Mouse (Mus musculus): ENCODE results near the gene Hoxd3. TPM values are rescaled to one million over a fixed set of nuclear protein-coding genes. Genes with fewer than 3 reads are reported as not detected.
A peak's percentile ranks its signal among the peaks of the same experiment; 100 is the strongest.

The Hoxd3 gene
- polyA plus RNA-seq, 1 experiment from 2014 or later = 0.07 TPM

DNA sequence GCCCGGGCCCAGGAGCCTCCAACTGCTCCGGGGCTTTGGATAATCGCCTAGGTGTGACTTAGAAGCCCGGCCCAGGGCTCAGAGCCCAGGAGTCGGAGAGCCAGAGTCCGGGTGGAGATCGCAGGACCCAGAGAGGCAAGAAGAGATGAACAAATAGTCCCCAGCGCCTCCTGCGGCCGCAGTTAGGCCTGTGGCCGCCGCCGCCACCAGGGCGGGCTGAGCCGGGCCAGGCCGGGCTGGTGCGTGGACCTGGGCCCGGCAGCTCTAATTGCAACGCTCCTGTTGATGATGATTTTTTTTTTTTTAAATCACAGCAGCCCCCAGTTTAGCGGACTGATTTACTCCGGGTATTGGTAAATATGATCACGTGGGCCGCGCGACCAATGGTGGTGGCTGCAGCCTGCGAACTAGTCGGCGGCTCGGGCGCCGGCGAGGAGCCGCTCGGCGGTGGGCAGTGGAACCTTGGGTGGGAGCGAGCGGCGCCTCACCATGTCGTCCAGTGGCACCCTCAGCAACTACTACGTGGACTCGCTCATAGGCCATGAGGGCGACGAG lies 14.1 kb upstream of the Hoxd3 start, which contains the start of gene Hoxd9:
Gene Hoxd9 (plus strand): TSS at position 161 of the 555 bp plus-strand sequence.
- DNase-seq (ENCODE audit: low spot score, missing footprints) = peak; percentile 94
- H3K4me3 ChIP-seq (ENCODE audit: low read depth, low read length) = peak within 1 kb of the TSS; percentile 26
- H3K9me3 ChIP-seq (ENCODE audit: control insufficient read depth, low read length) = no peaks in the 10 kb centered on the region
- H3K27me3 ChIP-seq (ENCODE audit: control insufficient read depth, insufficient read depth, low read length) = peaks cover 99% of the 10 kb centered on the region
- peak within 1 kb of the TSS; percentile 40 for H3K4me2 ChIP-seq
- no peak within 1 kb of the TSS for H3K27ac ChIP-seq (ENCODE audit: low read depth, low read length)
- peak; percentile 71 for ATAC-seq (ENCODE audit: low FRiP score)
- no peaks in the 10 kb centered on the region for H3K36me3 ChIP-seq (ENCODE audit: control insufficient read depth, insufficient read depth, low read length)
- H3K9ac ChIP-seq (ENCODE audit: low read length) = no peak within 1 kb of the TSS
- under 1% methylated on average over 41 of the region's 43 CpGs for WGBS
- H3K4me1 ChIP-seq (ENCODE audit: control insufficient read depth, insufficient read depth, low read length) = peaks cover 5% of the 10 kb centered on the region

DNA sequence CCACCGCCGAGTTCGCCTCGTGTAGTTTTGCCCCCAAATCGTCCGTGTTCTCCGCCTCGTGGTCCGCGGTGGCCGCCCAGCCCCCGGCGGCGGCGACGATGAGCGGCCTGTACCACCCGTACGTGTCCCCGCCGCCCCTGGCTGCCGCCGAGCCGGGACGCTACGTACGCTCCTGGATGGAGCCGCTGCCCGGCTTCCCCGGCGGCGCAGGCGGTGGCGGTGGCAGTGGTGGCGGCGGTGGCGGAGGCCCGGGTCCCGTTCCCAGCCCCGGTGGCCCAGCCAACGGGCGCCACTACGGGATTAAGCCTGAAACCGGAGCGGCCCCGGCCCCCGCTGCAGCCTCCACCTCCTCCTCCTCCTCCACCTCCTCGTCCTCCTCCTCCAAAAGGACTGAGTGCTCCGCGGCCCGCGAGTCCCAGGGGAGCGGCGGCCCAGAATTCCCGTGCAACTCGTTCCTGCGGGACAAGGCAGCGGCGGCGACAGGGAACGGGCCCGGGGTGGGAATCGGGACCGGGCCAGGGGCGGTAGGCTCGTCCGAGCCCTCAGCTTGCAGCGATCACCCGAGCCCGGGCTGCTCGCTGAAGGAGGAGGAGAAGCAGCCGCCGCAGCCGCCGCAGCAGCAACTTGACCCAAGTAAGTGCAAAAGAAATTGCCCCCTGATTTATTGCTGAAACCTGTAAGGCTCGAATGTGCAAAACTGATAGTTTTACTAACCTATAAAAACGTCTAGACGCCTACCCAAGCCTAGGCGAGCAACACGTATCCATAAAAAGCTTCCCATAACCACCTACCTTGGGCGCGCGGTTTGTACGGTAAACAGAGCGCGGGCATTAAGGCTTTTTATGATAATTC lies 13.3 kb upstream of the Hoxd3 start:
- peak overlapping the region; percentile 26 for H3K4me3 ChIP-seq (ENCODE audit: low read depth, low read length)

DNA sequence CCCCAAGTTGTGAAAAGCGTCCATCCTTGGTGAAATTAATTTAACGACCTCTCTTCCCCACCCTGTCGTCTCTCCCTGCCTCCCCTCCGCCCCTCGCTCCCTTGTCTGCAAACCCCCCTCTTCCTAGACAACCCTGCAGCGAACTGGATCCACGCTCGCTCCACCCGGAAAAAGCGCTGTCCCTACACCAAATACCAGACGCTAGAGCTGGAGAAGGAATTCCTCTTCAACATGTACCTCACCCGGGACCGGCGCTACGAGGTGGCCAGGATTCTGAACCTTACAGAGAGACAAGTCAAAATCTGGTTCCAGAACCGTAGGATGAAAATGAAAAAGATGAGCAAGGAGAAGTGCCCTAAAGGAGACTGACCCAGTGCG lies 12.7 kb upstream of the Hoxd3 start:
- Histone ChIP-seq H3K36me3 (ENCODE audit: control insufficient read depth, insufficient read depth, low read length) (no peaks in the 10 kb centered on the region), H3K9me3 (ENCODE audit: control insufficient read depth, low read length) (no peaks in the 10 kb centered on the region), H3K9ac (ENCODE audit: low read length) (no peak overlapping the region), H3K4me2 (no peak overlapping the region), H3K4me1 (ENCODE audit: control insufficient read depth, insufficient read depth, low read length) (peaks cover 5% of the 10 kb centered on the region), H3K27ac (ENCODE audit: low read depth, low read length) (no peak overlapping the region), H3K27me3 (ENCODE audit: control insufficient read depth, insufficient read depth, low read length) (peaks cover 99% of the 10 kb centered on the region), H3K4me3 (ENCODE audit: low read depth, low read length) (no peak overlapping the region)
- WGBS = 1% methylated on average over 17 of the region's 17 CpGs
- ATAC-seq (ENCODE audit: low FRiP score) (no peak), DNase-seq (ENCODE audit: low spot score, missing footprints) (peak; percentile 94)

More for the DNA sequence above, 13.3 kb upstream of the Hoxd3 start:
- peak overlapping the region; percentile 40 for H3K4me2 ChIP-seq
- under 1% methylated on average over 61 of the region's 86 CpGs for WGBS
- ATAC-seq (ENCODE audit: low FRiP score) = peak; percentile 65; the same call in 1 of the 2 replicates
- DNase-seq (ENCODE audit: low spot score, missing footprints) = peak; percentile 94
- peaks cover 99% of the 10 kb centered on the region for H3K27me3 ChIP-seq (ENCODE audit: control insufficient read depth, insufficient read depth, low read length)
- H3K9me3 ChIP-seq (ENCODE audit: control insufficient read depth, low read length) = no peaks in the 10 kb centered on the region
- H3K27ac ChIP-seq (ENCODE audit: low read depth, low read length) = no peak overlapping the region
- H3K9ac ChIP-seq (ENCODE audit: low read length) = no peak overlapping the region
- H3K36me3 ChIP-seq (ENCODE audit: control insufficient read depth, insufficient read depth, low read length) = no peaks in the 10 kb centered on the region
- H3K4me1 ChIP-seq (ENCODE audit: control insufficient read depth, insufficient read depth, low read length) = peaks cover 5% of the 10 kb centered on the region

DNA sequence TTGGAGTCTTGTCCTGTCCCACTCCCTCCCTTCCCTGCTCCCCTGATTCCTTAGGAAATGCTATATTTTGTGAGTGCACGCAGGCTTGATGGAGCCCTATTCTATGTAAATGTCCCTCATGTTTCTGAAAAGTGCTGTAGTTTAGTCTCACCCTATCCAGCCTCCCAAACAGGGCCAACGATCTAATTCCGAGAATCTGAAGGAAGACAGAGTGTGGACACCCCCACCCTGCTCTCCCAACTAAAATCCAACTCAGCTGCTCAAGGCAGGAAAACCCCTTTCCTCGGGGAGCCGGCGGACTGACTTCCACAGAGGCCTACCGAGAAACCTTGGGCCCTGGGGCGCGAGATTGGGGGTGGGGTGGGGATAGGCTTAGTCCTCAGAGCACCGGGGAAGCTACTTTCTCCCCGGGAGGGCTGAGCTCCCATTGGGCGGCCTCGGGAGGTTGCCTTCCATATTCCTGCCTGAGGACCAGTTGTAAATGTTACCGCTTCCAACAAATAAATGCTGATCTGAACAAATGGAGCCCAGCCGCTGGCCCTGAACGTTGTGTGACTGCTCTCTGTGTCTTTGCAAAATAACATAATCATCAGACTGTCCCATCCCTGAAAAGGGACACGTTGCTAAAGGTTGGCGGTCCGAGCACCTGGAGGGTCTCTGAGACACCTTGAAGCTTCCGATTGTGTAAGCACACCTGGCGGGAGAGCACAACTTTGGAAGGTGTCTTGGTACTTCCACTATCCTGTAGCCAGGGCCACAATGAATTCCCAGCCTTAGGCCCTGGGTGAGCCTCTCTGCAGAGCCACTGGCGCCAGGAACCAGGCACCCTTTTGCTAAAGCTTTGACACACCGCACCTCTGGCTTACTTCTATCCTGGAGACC lies 11.8 kb upstream of the Hoxd3 start:
- no peak overlapping the region for H3K9ac ChIP-seq (ENCODE audit: low read length)
- H3K27me3 ChIP-seq (ENCODE audit: control insufficient read depth, insufficient read depth, low read length) = peaks cover 99% of the 10 kb centered on the region
- H3K4me1 ChIP-seq (ENCODE audit: control insufficient read depth, insufficient read depth, low read length) = peaks cover 9% of the 10 kb centered on the region
- no peak overlapping the region for H3K4me3 ChIP-seq (ENCODE audit: low read depth, low read length)
- H3K36me3 ChIP-seq (ENCODE audit: control insufficient read depth, insufficient read depth, low read length) = no peaks in the 10 kb centered on the region
- no peak overlapping the region for H3K27ac ChIP-seq (ENCODE audit: low read depth, low read length)
- DNase-seq (ENCODE audit: low spot score, missing footprints) = peak; percentile 95
- ATAC-seq (ENCODE audit: low FRiP score) = no peak
- no peaks in the 10 kb centered on the region for H3K9me3 ChIP-seq (ENCODE audit: control insufficient read depth, low read length)
- 2% methylated on average over 23 of the region's 23 CpGs for WGBS
- no peak overlapping the region for H3K4me2 ChIP-seq

DNA sequence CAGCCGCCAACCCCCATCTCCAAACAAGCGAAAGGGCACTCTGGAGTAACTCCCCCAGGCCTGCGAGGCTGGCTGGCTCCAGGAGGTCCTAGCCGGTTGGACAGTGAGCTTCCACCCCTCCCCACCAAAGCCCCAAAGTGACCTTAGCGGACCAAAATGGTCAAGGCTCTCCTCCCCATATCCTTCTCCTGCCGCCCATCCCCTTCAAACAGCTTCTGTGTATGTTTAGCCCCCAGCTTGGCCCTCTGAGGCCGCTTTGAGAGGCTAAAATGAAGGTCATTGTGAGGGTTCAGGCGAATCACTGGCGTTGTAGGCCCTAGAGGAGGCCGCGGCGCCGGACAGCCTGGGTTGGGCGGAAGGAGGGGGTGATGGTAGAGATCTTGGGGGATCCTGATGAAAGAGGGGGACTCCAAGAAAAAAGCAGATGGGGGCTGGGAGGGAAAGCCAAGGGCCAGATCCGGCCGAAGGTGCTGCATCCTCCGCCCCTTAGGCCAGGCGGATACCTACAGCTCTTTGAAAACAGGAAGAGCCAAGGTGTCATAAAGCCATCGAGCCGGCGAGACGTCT lies 11.1 kb upstream of the Hoxd3 start:
- Histone ChIP-seq H3K4me2 (no peak overlapping the region), H3K4me1 (ENCODE audit: control insufficient read depth, insufficient read depth, low read length) (peaks cover 16% of the 10 kb centered on the region)
- WGBS = 2% methylated on average over 22 of the region's 22 CpGs

DNA sequence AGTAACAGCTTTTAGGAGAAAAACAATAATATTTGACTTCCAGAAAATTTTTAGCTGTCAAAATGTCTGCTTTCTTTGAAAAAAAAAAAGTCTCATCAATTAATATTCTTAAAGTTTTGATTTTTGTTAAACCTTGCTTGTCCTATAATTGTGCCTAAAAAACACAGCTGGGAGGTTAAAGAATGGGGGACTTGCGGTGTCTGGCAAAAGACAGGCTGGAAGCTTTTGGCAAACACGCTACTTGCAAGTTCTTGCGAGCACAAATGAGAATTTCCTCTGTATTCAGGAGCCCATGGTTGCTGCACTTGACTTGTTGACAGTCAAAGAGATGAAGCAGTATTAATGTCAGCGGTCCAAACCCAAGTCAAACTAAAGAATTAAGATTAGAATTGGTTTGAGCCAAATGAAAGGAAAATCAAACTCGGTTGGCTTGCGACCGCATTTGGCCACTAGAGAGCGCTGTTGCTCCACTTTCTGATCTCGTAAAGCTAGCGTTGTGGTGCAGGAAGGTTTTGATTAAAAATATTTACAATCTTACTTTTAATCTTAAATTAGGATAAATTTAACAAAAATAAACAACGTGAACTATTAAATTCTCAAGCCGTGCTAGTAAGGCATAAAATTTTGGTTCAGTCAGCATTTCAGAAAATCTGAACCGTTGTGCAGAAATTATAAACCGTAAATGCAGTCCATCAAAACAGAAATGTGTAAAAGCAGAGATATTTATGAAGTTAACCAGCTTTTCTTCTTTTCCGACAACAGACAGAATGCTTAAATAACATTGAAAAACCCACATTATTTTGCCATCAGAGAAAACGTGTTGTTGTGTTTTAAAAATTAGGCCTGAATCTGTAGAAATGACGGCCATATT lies 9.5 kb upstream of the Hoxd3 start:
- Histone ChIP-seq H3K4me1 (ENCODE audit: control insufficient read depth, insufficient read depth, low read length) (peaks cover 18% of the 10 kb centered on the region), H3K4me2 (no peak overlapping the region), H3K27ac (ENCODE audit: low read depth, low read length) (no peak overlapping the region), H3K4me3 (ENCODE audit: low read depth, low read length) (no peak overlapping the region), H3K9ac (ENCODE audit: low read length) (no peak overlapping the region), H3K36me3 (ENCODE audit: control insufficient read depth, insufficient read depth, low read length) (no peaks in the 10 kb centered on the region), H3K9me3 (ENCODE audit: control insufficient read depth, low read length) (no peaks in the 10 kb centered on the region), H3K27me3 (ENCODE audit: control insufficient read depth, insufficient read depth, low read length) (peaks cover 98% of the 10 kb centered on the region)
- 12% methylated on average over 17 of the region's 17 CpGs for WGBS
- DNase-seq (ENCODE audit: low spot score, missing footprints) (peak; percentile 95), ATAC-seq (ENCODE audit: low FRiP score) (no peak)

More for the DNA sequence above, 11.1 kb upstream of the Hoxd3 start:
- no peak for ATAC-seq (ENCODE audit: low FRiP score)
- Histone ChIP-seq H3K36me3 (ENCODE audit: control insufficient read depth, insufficient read depth, low read length) (no peaks in the 10 kb centered on the region), H3K27me3 (ENCODE audit: control insufficient read depth, insufficient read depth, low read length) (peaks cover 99% of the 10 kb centered on the region), H3K9me3 (ENCODE audit: control insufficient read depth, low read length) (no peaks in the 10 kb centered on the region), H3K27ac (ENCODE audit: low read depth, low read length) (no peak overlapping the region), H3K4me3 (ENCODE audit: low read depth, low read length) (no peak overlapping the region), H3K9ac (ENCODE audit: low read length) (no peak overlapping the region)
- DNase-seq (ENCODE audit: low spot score, missing footprints) = no peak

DNA sequence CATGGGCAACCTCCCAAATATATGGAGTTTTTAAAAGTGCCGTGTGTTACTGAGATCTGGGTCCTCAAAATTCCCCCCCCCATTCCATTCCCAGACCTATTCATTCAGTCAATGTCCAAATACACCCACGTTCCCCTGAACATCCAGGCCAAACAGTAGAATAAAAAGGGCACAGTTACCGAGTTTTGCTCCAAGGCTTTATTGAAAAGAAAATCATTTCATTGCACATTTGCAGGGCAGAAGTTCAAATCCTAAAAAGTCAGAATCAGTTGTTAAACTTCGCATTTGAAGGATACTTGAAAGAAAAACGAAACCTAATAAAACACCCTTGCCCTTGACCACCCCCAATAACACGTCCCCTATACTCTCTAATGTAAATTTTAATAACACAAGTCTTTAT lies 8.9 kb upstream of the Hoxd3 start:
- H3K9ac ChIP-seq (ENCODE audit: low read length) = no peak overlapping the region
- no peak overlapping the region for H3K4me3 ChIP-seq (ENCODE audit: low read depth, low read length)
- H3K9me3 ChIP-seq (ENCODE audit: control insufficient read depth, low read length) = no peaks in the 10 kb centered on the region
- DNase-seq (ENCODE audit: low spot score, missing footprints) = peak; percentile 94
- no peak overlapping the region for H3K4me2 ChIP-seq
- no peak overlapping the region for H3K27ac ChIP-seq (ENCODE audit: low read depth, low read length)
- no peaks in the 10 kb centered on the region for H3K36me3 ChIP-seq (ENCODE audit: control insufficient read depth, insufficient read depth, low read length)
- H3K4me1 ChIP-seq (ENCODE audit: control insufficient read depth, insufficient read depth, low read length) = peaks cover 17% of the 10 kb centered on the region
- H3K27me3 ChIP-seq (ENCODE audit: control insufficient read depth, insufficient read depth, low read length) = peaks cover 98% of the 10 kb centered on the region
- 15% methylated on average over 6 of the region's 6 CpGs for WGBS
- ATAC-seq (ENCODE audit: low FRiP score) = no peak

DNA sequence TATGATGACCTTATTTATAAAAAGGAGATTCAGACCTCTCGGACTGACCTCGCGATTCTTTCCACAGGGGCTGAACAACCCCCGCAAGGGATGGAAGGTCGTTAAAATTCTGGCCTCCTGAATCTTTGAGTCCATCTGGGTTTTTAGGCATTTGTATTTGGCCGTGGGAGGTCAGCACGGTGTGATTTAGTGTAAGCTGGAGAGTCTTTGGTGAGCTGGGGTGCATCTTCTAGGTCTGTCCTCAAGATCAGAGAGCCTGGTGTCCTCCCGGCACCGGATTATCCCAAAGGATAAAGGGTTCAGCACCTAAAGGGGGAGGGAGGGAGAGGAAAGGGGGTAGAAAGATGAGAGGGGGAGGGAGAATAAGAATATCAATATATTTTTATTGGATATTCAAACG lies 8.4 kb upstream of the Hoxd3 start:
- Histone ChIP-seq H3K27me3 (ENCODE audit: control insufficient read depth, insufficient read depth, low read length) (peaks cover 98% of the 10 kb centered on the region), H3K4me2 (no peak overlapping the region), H3K4me3 (ENCODE audit: low read depth, low read length) (no peak overlapping the region), H3K27ac (ENCODE audit: low read depth, low read length) (no peak overlapping the region), H3K4me1 (ENCODE audit: control insufficient read depth, insufficient read depth, low read length) (peaks cover 13% of the 10 kb centered on the region), H3K9ac (ENCODE audit: low read length) (no peak overlapping the region), H3K36me3 (ENCODE audit: control insufficient read depth, insufficient read depth, low read length) (no peaks in the 10 kb centered on the region), H3K9me3 (ENCODE audit: control insufficient read depth, low read length) (no peaks in the 10 kb centered on the region)
- WGBS = 2% methylated on average over 10 of the region's 10 CpGs
- DNase-seq (ENCODE audit: low spot score, missing footprints) (peak; percentile 95), ATAC-seq (ENCODE audit: low FRiP score) (no peak)
